Mouse (Mus musculus) layer of hippocampus, adult 2 months (tissue): ENCODE results near the gene Ahrr. TPM values are rescaled to one million over a fixed set of nuclear protein-coding genes. Genes with fewer than 3 reads are reported as not detected.
A peak's percentile ranks its signal among the peaks of the same experiment; 100 is the strongest.

Source experiments
- DNase-seq, 2 experiments: peaks; one replicate each; pipeline ENCODE4 v3.0.0; 2022; ENCODE audit warnings: low spot score in 2 of 2
- H3K27ac ChIP-seq: fragments of 200-600 bp; 2 replicates; pipeline ENCODE4 v1.8.1; 2022
- H3K4me3 ChIP-seq: fragments of 200-600 bp; 2 replicates; pipeline ENCODE4 v1.8.1; 2022; ENCODE audit warnings: mild to moderate bottlenecking
- CTCF ChIP-seq: fragments of 200-600 bp; conservative IDR thresholded peaks from 2 replicates; pipeline ENCODE4 v1.8.1; 2022; ENCODE audit warnings: antibody characterized with exemption, mild to moderate bottlenecking, moderate library complexity
- total RNA-seq, 2 experiments: library from RNA; stranded (reverse); gene quantifications; 2 replicates each; pipeline ENCODE4 v1.2.3; 2021

Gene Ahrr
- total RNA-seq, 2 experiments from 2014 or later: 0.74 to 0.77 TPM

- Histone ChIP-seq H3K27ac (no peak overlapping the region), H3K4me3 (no peak overlapping the region)
- TF ChIP-seq CTCF: no peak
- no peak for DNase-seq
These were observed 4.2 kb upstream of the Ahrr start for GRCm38 (mm10) chr13:74296376-74296775.

GRCm38 (mm10) chr13:74289646-74290045 is 2.5 kb downstream of the Ahrr start:
- DNase-seq: no peak
- H3K4me3 ChIP-seq: no peak overlapping the region
- no peak for TF ChIP-seq CTCF
- H3K27ac ChIP-seq: no peak overlapping the region

- no peak overlapping the region for H3K27ac ChIP-seq
- TF ChIP-seq CTCF: no peak
- no peak overlapping the region for H3K4me3 ChIP-seq
- no peak for DNase-seq
These were observed 9.8 kb downstream of the Ahrr start for GRCm38 (mm10) chr13:74282299-74282698.

- no peak for DNase-seq
- no peak for TF ChIP-seq CTCF
- H3K27ac ChIP-seq: no peak overlapping the region
- H3K4me3 ChIP-seq: no peak overlapping the region
These were observed 16.4 kb downstream of the Ahrr start for GRCm38 (mm10) chr13:74275726-74276125.

- Histone ChIP-seq H3K27ac (peak overlapping the region; percentile 54), H3K4me3 (peak overlapping the region; percentile 61)
- DNase-seq: peak; percentile 49 to 50
- peak; percentile 74 for TF ChIP-seq CTCF
These were observed 31.7 kb downstream of the Ahrr start for GRCm38 (mm10) chr13:74260231-74260992.

- H3K27ac ChIP-seq: peak overlapping the region; percentile 54
- DNase-seq: peak; percentile 18 to 29
- peak overlapping the region; percentile 61 for H3K4me3 ChIP-seq
- TF ChIP-seq CTCF: no peak
These were observed 32.5 kb downstream of the Ahrr start for GRCm38 (mm10) chr13:74259460-74260230.

- Histone ChIP-seq H3K4me3 (no peak overlapping the region), H3K27ac (no peak overlapping the region)
- no peak for DNase-seq
- TF ChIP-seq CTCF: no peak
These were observed 45.6 kb downstream of the Ahrr start for GRCm38 (mm10) chr13:74246494-74246893.

- DNase-seq: no peak
- H3K4me3 ChIP-seq: peak overlapping the region; percentile 39; the same call in 1 of the 2 replicates
- H3K27ac ChIP-seq: peak overlapping the region; percentile 6; the same call in 1 of the 2 replicates
- TF ChIP-seq CTCF: no peak
These were observed 46.3 kb downstream of the Ahrr start for GRCm38 (mm10) chr13:74245899-74246231.

- Histone ChIP-seq H3K4me3 (peak overlapping the region; percentile 39), H3K27ac (peak overlapping the region; percentile 6; the same call in 1 of the 2 replicates)
- no peak for TF ChIP-seq CTCF
- DNase-seq: peak; percentile 50 to 69
These were observed 46.8 kb downstream of the Ahrr start for GRCm38 (mm10) chr13:74245214-74245898.

- Histone ChIP-seq H3K4me3 (no peak overlapping the region), H3K27ac (no peak overlapping the region)
- no peak for DNase-seq
- TF ChIP-seq CTCF: no peak
These were observed 54.6 kb downstream of the Ahrr start for GRCm38 (mm10) chr13:74237574-74237973.

GRCm38 (mm10) chr13:74220659-74221058 is 71.5 kb downstream of the Ahrr start:
- DNase-seq: no peak
- Histone ChIP-seq H3K27ac (no peak overlapping the region), H3K4me3 (no peak overlapping the region)
- TF ChIP-seq CTCF: no peak

- TF ChIP-seq CTCF: no peak
- no peak for DNase-seq
- H3K27ac ChIP-seq: no peak overlapping the region
- H3K4me3 ChIP-seq: no peak overlapping the region
These were observed 73.7 kb downstream of the Ahrr start for GRCm38 (mm10) chr13:74218441-74218840.

- no peak for TF ChIP-seq CTCF
- Histone ChIP-seq H3K27ac (peak overlapping the region; percentile 93), H3K4me3 (peak overlapping the region; percentile 89)
- DNase-seq: peak in 1 of 2 experiments; percentile 16
These were observed 83.2 kb downstream of the Ahrr start for GRCm38 (mm10) chr13:74208986-74209345.
